Mouse (Mus musculus): Measurements from ENCODE around the gene Adm2. TPM values are rescaled to one million over a fixed set of nuclear protein-coding genes. Genes with fewer than 3 reads are reported as not detected.
A peak's percentile ranks its signal among the peaks of the same experiment; 100 is the strongest.

The Adm2 gene
- total and polyA plus RNA-seq, 3 experiments: 0.17 TPM; not detected in 2

GRCm38 (mm10) chr15:89313359-89313758 lies 9.2 kb upstream of the Adm2 start:
- no peak for DNase-seq

GRCm38 (mm10) chr15:89314107-89314506 lies 8.4 kb upstream of the Adm2 start:
- no peak for DNase-seq

- peak; percentile 33 for DNase-seq
These were observed 7.9 kb upstream of the Adm2 start for GRCm38 (mm10) chr15:89314511-89315189.

GRCm38 (mm10) chr15:89315190-89315731 lies 7.3 kb upstream of the Adm2 start, which contains the start of gene Sbf1:
Sbf1 (minus strand) TSS chr15:89315311.
- peak; percentile 99 for DNase-seq

- DNase-seq: no peak
These were observed 6.4 kb upstream of the Adm2 start for GRCm38 (mm10) chr15:89316146-89316545.

- DNase-seq: no peak
These were observed 1.3 kb upstream of the Adm2 start for GRCm38 (mm10) chr15:89321264-89321663.

GRCm38 (mm10) chr15:89323656-89324055 lies 1.1 kb downstream of the Adm2 start:
- no peak for DNase-seq

- no peak for DNase-seq
These were observed 3.9 kb downstream of the Adm2 start for GRCm38 (mm10) chr15:89326441-89326840.

- DNase-seq: no peak
These were observed 11.8 kb downstream of the Adm2 start, which contains the start of gene Miox for GRCm38 (mm10) chr15:89334271-89334670. Miox (plus strand) TSS chr15:89334398.

GRCm38 (mm10) chr15:89334774-89335537 lies 12.4 kb downstream of the Adm2 start:
- no peak for DNase-seq

GRCm38 (mm10) chr15:89336422-89336821 lies 13.9 kb downstream of the Adm2 start:
- no peak for DNase-seq

GRCm38 (mm10) chr15:89339696-89340095 lies 17.2 kb downstream of the Adm2 start:
- no peak for DNase-seq

GRCm38 (mm10) chr15:89340136-89340535 lies 17.6 kb downstream of the Adm2 start:
- DNase-seq: no peak

- no peak for DNase-seq
These were observed 19.2 kb downstream of the Adm2 start for GRCm38 (mm10) chr15:89341678-89342077.

- no peak for DNase-seq
These were observed 20.8 kb downstream of the Adm2 start for GRCm38 (mm10) chr15:89343325-89343724.

- no peak for DNase-seq
These were observed 27.9 kb downstream of the Adm2 start for GRCm38 (mm10) chr15:89350447-89350846.

GRCm38 (mm10) chr15:89351302-89351701 lies 28.8 kb downstream of the Adm2 start:
- DNase-seq: no peak

- no peak for DNase-seq
These were observed 29.5 kb downstream of the Adm2 start for GRCm38 (mm10) chr15:89352054-89352453.

GRCm38 (mm10) chr15:89352795-89353194 lies 30.3 kb downstream of the Adm2 start:
- DNase-seq: no peak

GRCm38 (mm10) chr15:89353837-89354236 lies 31.3 kb downstream of the Adm2 start:
- DNase-seq: no peak

- DNase-seq: no peak
These were observed 31.9 kb downstream of the Adm2 start for GRCm38 (mm10) chr15:89354455-89354854.

GRCm38 (mm10) chr15:89355241-89356187 lies 33.0 kb downstream of the Adm2 start, which contains the start of the genes Lmf2 and Ncaph2:
Lmf2 (minus strand) TSS chr15:89355659.
Ncaph2 (plus strand) TSS chr15:89355719.
- peak; percentile 96 for DNase-seq

Measured in adrenal gland, adult 2 months (tissue).